Mouse (Mus musculus) bone marrow, adult 2 months (tissue): ENCODE measurements around the gene Zfp952.

Experiments used
- CTCF ChIP-seq: fragments of 200-500 bp; IDR thresholded peaks from 2 replicates; pipeline ENCODE4 v1.5.1; 2011; ENCODE audit warnings: low read length, control low read depth; ENCODE audit not compliant: control insufficient read depth, insufficient read depth
- POLR2A ChIP-seq: fragments of 200-500 bp; IDR thresholded peaks from 2 replicates; pipeline ENCODE4 v1.6.1; 2011; ENCODE audit warnings: low read depth, mild to moderate bottlenecking, control low read depth, low read length, borderline replicate concordance; ENCODE audit not compliant: control insufficient read depth

- TF ChIP-seq CTCF (no peak), POLR2A (no peak)
Observed at GRCm38 (mm10) chr17:32951006-32951405, 41.9 kb upstream of the Zfp952 start.
